Mouse (Mus musculus): Measurements from ENCODE around the gene Adam19.
"Not testable (repeated sequence)": the region's sequence is repeated elsewhere in the genome, so short reads cannot be mapped to it uniquely, and the experiment has no call there.

Gene Adam19

DNA sequence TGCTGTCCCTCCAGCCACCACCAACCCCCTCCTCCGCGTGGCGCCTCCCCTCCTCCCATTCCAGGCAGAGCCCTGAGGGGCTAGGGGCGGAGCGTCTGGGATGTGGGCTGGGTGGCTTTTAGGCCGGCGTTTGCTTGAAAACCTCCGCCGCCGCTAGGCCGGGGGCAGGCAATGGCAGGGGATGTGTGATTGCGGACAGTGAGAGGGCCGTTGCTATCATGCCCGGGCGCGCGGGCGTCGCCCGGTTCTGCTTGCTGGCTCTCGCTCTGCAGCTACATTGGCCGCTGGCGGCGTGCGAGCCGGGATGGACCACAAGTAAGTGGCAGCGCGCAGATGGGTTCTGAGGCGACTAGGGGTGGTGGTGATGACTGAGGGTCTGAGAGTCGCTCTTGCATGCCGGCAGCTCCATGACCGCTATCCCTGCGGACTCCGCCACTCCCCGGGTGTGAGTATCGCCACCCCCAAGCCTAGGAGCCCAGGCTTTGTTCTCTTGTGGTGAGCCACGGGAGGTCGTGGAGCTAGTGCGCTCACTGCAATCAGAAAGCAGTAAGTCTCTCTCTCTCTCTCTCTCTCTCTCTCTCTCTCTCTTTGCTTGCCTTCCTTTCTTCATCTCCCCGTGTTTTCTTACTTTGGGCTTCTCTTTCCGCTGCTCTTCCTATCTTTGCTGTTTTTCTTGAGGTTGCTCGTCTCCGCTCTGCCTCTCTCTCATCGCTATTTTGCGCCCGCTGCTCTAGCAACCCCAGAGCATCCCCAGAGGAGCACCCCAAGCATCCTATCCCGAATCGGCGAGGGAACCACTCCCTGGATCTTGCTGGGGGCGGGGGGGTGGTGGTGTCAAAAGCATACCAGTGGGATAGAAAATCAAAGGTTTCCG is at the start of gene Adam19:
TSS of gene Adam19 (plus strand) at position 97 of the 874 bp plus-strand sequence.
- in situ Hi-C loops (cut with MboI, MseI): no loop called here

DNA sequence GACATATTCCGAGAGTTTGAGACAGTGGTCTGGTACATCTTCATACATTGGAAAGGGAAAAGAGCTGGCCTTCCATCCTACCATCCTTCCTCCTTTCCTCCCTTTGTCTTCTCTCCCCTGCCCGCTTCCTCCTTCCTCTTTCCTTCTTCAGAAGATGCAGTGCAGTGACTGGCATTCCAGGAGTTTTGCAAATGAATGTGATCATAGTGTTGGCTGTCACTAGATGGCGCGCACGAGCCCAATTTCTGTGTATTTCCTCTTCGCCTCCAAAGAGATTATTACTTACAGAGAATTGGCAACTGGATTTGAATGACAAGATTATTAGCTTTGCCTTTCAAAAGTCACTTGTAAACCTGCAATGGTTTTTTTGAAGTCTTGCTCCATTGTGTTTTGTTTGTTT is 39.7 kb upstream of the Adam19 start:
- in situ Hi-C loops (cut with MboI, MseI): no loop called here

GRCm38 (mm10) chr11:46020246-46020645 is 35.5 kb upstream of the Adam19 start:
- in situ Hi-C loops (cut with MboI, MseI): no loop called here

GRCm38 (mm10) chr11:46021850-46022249 is 33.9 kb upstream of the Adam19 start:
- in situ Hi-C loops (cut with MboI, MseI): no loop called here

GRCm38 (mm10) chr11:46022983-46023382 is 32.8 kb upstream of the Adam19 start:
- in situ Hi-C loops (cut with MboI, MseI): no loop called here

DNA sequence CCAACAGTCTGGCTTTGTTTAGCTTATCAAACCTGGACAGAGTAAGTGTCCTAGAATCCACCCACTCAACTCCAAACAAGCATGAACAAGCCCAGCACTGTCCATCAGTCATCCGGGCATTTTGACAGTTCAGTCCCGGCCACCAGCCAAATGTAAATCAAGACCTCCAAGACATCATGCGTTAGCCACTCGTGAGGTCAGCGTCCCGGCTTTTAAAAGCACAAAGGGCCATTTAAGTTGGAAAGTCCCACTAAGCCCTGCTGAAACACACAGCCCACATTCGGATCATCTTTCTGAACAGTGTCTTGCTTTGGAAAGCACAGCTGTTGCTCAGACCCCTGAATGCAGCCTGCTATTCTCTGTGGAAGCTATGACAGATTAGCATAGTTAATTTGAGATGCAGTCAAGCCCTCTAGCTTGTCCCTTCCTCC is 29.8 kb upstream of the Adam19 start:
- in situ Hi-C loops (cut with MboI, MseI): no loop called here

GRCm38 (mm10) chr11:46027952-46028814 is 27.6 kb upstream of the Adam19 start:
- in situ Hi-C loops (cut with MboI, MseI): no loop called here

DNA sequence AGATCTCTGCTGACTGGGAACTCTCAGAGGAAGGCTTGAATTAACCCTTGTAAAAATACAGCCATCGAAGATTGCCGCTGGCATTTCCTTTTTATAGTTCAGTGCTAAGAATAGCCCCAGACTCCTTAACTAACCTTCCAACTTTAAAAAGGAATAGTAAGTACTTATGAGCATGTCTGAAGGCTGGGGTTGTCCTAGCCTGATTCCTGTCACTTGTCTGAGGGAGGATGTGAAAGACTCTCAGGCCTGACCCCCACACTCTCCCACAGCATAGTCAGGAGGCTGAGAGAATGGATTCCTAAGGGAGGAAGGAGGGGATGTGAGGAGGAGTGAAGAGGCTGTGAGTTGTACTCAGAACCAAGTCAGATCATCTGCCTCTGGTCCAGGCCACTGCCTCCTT is 26.3 kb upstream of the Adam19 start:
- in situ Hi-C loops (cut with MboI, MseI): no loop called here

GRCm38 (mm10) chr11:46030026-46030425 is 25.8 kb upstream of the Adam19 start:
- in situ Hi-C loops (cut with MboI, MseI): no loop called here

DNA sequence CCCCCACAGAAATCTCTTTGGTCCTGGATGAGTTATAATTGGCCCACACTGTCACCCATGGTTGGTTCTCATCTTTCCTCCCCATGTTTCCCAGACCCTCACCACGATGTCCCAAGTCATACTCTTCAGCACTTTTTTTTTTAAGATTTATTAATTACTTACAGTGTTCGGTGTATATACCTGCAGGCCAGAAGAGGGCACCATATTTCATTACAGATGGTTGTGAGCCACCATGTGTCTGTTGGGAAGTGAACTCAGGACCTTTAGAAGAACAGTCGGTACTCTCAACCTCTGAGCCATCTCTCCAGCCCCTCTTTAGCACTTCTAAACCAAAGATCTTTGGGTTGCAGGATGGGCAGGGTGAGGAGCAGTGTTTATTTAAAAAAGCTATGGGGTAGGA is 24.3 kb upstream of the Adam19 start:
- in situ Hi-C loops (cut with MboI, MseI): no loop called here

DNA sequence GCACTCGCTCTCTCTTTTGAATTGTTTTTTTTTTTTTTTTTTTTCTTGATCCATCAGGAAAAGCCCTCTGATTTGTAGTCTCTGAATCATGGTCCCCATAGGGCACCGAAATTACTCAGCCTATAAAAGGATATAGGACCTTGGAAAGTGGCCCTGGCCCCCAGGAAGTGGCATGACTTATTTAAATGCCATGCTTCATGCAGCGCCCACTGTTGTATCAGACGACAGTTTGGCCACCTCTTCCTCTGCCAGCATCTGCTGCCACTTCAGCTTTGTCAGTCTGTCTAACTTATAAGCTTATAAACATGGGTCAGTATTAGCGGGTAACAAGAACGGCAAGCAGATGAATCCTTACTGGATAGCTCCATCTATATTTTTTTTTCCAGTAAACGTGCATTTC is 22.8 kb upstream of the Adam19 start:
- in situ Hi-C loops (cut with MboI, MseI): no loop called here

GRCm38 (mm10) chr11:46036374-46036773 is 19.4 kb upstream of the Adam19 start:
- in situ Hi-C loops (cut with MboI, MseI): no loop called here

DNA sequence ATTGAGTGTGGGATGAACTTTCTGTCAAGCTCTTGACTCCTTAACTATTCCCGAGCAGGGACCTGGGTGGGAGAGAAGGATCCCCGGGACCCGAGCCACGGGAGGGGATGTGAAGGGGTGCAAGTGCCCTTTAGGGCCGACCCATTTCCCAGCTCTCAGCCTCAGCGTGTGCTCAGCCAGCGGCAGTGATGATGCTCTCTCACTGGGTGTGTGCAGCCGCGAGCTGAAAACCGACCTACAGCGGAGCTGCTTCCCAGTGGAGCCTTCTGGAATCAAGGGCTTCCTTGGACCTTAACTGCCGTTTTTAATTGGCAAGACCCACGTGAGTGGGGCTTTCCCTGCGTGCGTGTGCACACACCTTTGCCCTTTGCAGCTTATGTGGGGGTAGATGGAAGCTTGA is 16.9 kb upstream of the Adam19 start:
- in situ Hi-C loops (cut with MboI, MseI): no loop called here

DNA sequence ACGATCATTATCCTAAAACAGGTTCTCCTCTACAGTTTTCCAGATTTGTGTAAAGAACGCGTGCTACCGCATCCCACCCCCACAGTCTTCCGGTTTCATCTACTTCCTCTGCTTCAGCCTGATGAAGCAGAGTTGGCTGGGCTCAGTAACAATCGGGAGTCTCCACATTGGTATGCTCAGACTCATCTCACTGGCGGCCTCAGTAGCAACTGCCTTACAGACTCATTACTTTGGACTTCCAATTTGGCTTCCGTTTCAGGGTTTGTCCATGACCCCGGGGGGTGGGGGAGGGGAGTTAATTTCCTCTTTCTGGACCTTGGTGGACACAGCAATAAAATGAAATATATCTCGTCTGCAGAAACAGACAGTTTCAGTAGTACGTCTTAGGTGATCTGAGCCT is 16.5 kb upstream of the Adam19 start:
- in situ Hi-C loops (cut with MboI, MseI): no loop called here

- in situ Hi-C loops (cut with MboI, MseI): loop anchor here (5.0 kb wide), 1 partner anchor 61 kb away; no protein-coding TSS in a partner anchor
These were observed 14.8 kb upstream of the Adam19 start for GRCm38 (mm10) chr11:46040841-46041556.

DNA sequence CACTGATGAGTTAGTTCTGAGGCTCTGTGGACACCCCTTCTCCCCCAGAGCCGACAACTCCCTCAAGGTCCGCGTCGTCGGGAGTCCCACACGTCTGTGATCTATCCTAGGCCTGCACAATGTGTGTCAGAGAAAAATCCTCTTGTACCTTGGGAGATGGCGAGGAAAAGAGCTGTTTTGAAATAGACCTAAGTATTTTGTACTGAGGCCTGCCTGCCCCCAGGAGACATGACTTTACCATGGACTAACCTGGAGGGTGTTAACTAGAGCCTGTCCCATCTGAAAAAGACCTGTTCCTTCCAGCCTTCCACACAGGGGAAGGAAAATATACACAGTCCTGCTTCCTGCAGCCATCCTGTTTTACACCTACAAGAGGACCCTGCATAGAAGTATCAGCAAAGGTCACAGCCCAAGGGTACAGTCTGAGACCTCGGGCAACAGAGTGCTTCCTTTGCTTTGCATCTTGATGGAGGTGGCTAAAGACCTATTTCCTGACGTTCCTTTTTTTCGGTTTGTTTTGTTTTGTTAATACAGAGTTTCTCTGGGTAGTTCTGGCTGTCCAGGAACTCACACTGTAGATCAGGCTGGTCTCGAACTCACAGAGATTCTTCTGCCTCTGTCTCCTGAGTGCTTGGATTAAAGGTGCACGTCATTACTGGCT is 14.1 kb upstream of the Adam19 start:
- in situ Hi-C loops (cut with MboI, MseI): loop anchor here (5.0 kb wide), 1 partner anchor 61 kb away; no protein-coding TSS in a partner anchor

DNA sequence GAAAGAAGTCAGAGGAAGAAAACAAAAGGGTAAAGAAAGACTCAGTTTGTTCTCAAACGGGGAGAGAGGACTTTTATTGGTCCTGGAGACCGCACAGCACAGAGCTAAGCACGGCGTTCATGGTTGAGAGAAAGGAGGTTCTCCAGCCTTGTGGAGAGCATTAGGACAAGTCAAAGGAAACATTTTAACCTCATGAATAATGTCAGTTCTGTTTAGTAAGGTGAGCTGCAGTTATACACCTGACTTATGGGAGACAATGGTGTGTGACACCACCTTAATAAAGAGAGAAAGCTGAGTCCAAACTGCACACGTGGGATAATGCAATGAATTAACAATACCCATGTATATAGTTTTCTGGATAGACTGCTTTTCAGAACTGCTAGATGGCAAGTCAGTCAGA is 11.0 kb upstream of the Adam19 start:
- in situ Hi-C loops (cut with MboI, MseI): loop anchor here (5.0 kb wide), 1 partner anchor 58 kb away; no protein-coding TSS in a partner anchor

GRCm38 (mm10) chr11:46047264-46047663 is 8.5 kb upstream of the Adam19 start:
- in situ Hi-C loops (cut with MboI, MseI): no loop called here

DNA sequence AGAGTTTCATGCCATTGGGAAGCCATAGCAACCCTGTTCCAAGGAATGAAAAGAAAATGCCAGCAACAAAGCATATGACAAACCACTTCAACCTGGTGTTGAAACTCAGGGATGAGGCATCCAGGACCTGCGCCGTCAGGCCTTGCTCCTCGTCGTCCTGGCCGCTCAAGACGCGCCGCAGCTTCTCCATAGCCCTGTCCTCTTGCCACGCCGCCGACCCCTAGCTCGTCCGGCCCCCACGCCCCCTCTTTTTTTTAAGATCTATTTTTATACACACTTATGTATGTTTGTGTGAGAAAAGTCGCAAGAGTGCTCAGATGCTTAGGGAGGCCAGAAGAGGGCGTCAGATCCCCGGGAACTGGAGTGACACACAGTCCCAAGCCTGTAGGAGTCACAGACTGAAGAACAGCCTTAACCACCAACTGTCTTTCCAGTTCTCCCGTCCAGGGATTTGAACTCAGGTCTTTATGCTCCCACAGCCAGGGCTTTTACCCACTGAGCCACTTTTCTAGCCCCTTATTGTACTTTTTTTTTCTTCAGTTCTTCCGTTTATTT is 3.6 kb upstream of the Adam19 start, which contains the start of gene Gm12166:
TSS of gene Gm12166 (minus strand) at position 217 of the 555 bp plus-strand sequence.
- in situ Hi-C loops (cut with MboI, MseI): not testable (repeated sequence)

DNA sequence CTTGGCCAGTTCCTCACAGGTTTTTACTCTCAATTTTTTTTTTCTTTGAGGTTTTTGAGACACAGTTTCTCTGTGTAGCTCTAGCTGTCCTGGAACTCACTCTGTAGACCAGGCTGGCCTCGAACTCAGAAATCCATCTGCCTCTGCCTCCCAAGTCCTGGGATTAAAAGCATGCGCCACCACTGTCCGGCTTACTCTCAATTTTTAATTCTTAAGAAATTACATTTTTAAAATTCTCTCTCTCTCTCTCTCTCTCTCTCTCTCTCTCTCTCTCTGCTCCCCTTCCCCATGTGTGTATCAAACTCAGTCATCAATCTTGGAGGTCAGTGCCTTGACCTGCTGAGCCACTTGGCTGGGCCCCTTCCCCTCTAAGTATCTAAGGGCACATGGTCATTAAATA is 2.3 kb upstream of the Adam19 start:
- in situ Hi-C loops (cut with MboI, MseI): not testable (repeated sequence)

- in situ Hi-C loops (cut with MboI, MseI): no loop called here
These were observed 1.5 kb upstream of the Adam19 start for GRCm38 (mm10) chr11:46054311-46054710.

Measured in regulatory T cell (primary cell).